Mouse (Mus musculus) gastrocnemius, postnatal 36 days (tissue): ENCODE data around the gene Cyb5b. TPM values are rescaled to one million over a fixed set of nuclear protein-coding genes. Genes with fewer than 3 reads are reported as not detected.
"Not testable (repeated sequence)": the region's sequence is repeated elsewhere in the genome, so short reads cannot be mapped to it uniquely, and the experiment has no call there.

Experiments
- DNase-seq, 2 experiments: peaks; one replicate each; pipeline ENCODE4 v3.0.0; 2022
- intact Hi-C: fragments of 180-260 bp; cut with DNase I; formaldehyde crosslinking; loops from one replicate; pipeline ENCODE4 v1.15.1; 2025
- total RNA-seq, 2 experiments: library from RNA; stranded (reverse); gene quantifications; 2 replicates each; pipeline ENCODE4 v1.2.3; 2021

Gene Cyb5b
- total RNA-seq, 2 experiments from 2014 or later, result 29.6 to 30.8 TPM

DNA sequence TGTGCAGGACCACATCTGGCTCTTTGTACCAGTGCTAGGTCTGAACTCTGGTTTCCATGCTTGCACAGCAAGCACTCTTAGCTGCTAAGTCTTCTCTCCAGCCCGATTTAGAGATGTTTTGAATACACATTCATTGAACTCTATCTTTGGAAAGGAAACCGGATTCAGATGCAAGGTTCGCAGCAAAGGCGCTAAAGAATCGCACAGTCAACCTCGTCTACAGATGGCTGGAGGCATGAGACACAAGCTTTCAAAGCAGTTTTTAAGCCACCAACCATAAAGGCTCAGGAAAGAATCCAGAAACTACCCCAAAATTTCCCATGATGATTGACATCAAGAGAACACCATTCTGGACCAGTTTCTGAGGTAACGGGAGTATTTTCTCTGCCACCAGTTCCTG, 61.6 kb downstream of the Cyb5b start:
- no peak for DNase-seq
- intact Hi-C loops, result loop anchor here (5.0 kb wide), 1 partner anchor 45 kb away; no protein-coding TSS in a partner anchor

DNA sequence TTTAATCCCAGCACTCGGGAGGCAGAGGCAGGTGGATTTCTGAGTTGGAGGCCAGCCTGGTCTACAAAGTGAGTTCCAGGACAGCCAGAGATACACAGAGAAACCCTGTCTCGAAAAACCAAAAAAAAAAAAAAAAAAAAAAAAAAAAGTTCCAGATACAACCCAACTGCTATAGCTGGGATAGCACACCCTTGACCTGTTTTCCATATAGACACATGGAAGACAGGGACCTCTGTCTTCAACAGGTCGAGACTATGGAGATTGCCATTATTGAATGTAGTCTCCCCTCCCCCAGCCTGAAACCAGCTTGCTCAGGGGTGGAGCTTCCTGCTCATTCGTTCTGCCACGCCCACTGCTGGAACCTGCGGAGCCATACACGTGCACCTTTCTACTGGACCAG, 66.8 kb downstream of the Cyb5b start:
- DNase-seq, intact Hi-C loops: not testable (repeated sequence)

DNA sequence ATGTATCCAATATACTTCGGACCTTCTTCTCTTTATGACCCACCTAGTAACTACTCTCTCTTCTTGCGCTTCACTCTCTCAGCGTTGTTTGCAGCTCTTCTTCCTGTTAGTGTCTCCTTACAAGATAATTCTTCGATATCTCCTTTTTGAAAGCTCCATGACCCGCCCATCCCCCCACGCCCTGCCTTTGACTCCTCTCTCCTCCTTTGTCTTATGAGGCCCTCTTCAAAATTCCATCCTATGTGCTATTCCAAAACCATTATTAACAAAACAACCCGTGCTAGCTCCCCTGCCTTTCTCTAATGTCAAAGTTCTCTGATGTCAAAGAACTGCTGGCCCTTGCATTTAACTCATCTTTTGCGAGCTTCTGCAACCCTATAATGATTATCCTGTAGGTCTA, 67.7 kb downstream of the Cyb5b start:
- intact Hi-C loops, result no loop called here
- no peak for DNase-seq

DNA sequence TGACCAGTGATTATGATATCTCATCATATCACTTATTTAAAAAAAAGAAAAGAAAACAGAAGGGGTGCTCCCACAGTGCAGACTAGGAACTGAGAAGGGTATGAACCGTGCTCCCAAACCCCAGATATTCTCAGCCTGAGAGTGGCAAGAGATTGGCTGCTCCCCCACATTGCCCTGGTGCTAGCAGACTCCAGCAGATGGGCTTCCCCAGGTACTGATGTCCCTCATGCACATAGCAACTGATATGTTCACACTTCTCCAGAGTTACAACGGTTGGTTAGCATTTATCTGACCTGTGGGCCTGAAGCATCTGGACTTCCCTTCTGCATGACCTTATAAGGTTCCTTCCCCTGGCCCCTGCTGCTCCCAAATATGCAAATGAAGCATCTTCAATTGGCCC, 68.6 kb downstream of the Cyb5b start:
- no peak for DNase-seq
- intact Hi-C loops, result no loop called here

DNA sequence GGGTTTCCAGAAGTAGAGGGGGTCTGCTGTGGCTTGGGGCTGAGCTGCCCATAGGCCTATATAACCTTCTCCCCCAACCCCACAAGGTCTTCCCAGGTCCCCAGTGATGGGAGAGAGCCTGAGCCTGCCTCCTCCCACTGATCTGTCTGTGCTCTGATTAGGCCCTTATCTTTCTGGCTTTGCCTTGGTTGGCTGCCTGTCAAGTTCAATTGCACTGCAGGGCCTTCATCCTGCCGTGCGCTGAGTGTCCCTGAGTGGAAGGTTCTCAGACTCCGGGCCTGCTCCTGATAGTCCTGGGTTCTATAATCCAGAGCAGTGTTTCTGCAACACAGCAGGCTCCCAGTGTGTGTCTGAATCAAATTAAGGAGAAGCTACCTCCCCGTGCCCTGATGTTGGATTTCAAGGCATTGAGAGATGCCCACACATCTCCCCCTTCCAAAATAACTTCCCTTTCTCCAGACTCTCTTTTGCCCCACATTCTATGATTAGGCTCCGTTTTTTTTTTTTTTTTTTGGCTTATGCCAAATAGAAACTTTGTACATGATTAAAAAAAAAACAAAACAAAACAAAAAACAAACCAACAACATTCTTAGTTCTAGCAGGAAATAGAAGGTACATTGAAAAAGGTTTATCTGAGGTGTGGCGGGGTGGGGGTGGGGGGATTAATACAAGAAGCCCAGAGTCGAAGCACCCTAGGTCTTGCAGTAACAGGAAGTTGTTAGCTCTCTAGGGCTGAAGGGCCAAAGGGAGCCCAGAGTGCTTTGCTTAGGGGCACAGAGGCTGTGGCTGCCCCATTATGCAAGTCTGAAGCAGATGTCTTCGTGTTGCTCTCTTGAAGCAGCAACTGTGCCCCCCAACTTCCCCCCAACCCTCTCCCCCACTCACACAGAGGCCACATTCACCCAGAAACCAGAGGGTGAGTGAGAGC, 71.7 kb downstream of the Cyb5b start:
- intact Hi-C loops, result no loop called here
- no peak for DNase-seq

GRCm38 (mm10) chr8:107226183-107226582, 75.7 kb downstream of the Cyb5b start:
- intact Hi-C loops, result no loop called here

GRCm38 (mm10) chr8:107227011-107227626, 76.7 kb downstream of the Cyb5b start:
- intact Hi-C loops, result no loop called here
- no peak for DNase-seq

More at GRCm38 (mm10) chr8:107226183-107226582, 75.7 kb downstream of the Cyb5b start:
- no peak for DNase-seq

GRCm38 (mm10) chr8:107233251-107233650, 82.8 kb downstream of the Cyb5b start:
- intact Hi-C loops, result no loop called here
- no peak for DNase-seq

- intact Hi-C loops, result no loop called here
- no peak for DNase-seq
These were observed 83.3 kb downstream of the Cyb5b start for GRCm38 (mm10) chr8:107233718-107234117.

Other genes with a start within 250 kb of the Cyb5b start
- 1 to 10 TPM; 5.0 to 5.6 TPM for gene Sntb2, start 214.9 kb upstream of the Cyb5b start, total RNA-seq
- gene Vps4a, start 119.4 kb upstream of the Cyb5b start, total RNA-seq, result 10 to 100 TPM; 61.1 to 64.6 TPM
- 10 to 100 TPM; 38.3 to 41.6 TPM for gene Pdf, start 102.0 kb upstream of the Cyb5b start, total RNA-seq
- 10 to 100 TPM; 15.0 to 16.1 TPM for gene Cog8, start 94.0 kb upstream of the Cyb5b start, total RNA-seq
- gene Nip7, start 93.8 kb upstream of the Cyb5b start, total RNA-seq, result 10 to 100 TPM; 13.7 to 21.5 TPM
- gene Tmed6, start 85.0 kb upstream of the Cyb5b start, total RNA-seq, result not detected
- 10 to 100 TPM in 1 of 2 experiments, 1 to 10 TPM in 1; 8.6 to 11.4 TPM for gene Terf2, start 54.1 kb upstream of the Cyb5b start, total RNA-seq
- 10 to 100 TPM; 14.4 to 17.3 TPM for gene Nfat5, start 142.8 kb downstream of the Cyb5b start, total RNA-seq